Mouse (Mus musculus): ENCODE measurements at regions not wholly inside any gene's neighbourhood (a gene's known extent, or its start where the extent isn't known, plus 50 kb on each side); places are given as distances from the start of the nearest gene placed in this dataset.

- TF ChIP-seq CTCF (IDR thresholded peaks at IDR 0.05; ENCODE audit: borderline replicate concordance, insufficient read depth, low read length) (no peak), POLR2A (IDR thresholded peaks at IDR 0.05; ENCODE audit: low read depth, low read length) (no peak)
Observed at GRCm38 (mm10) chr19:33007582-33007981, 250.3 kb downstream of the Pten start.
